Mouse (Mus musculus) lung, adult 2 months (tissue): Measurements from ENCODE around the gene Lamc3.

ENCODE experiments used
- CTCF ChIP-seq: fragments of 200-500 bp; IDR thresholded peaks from 2 replicates; pipeline ENCODE4 v1.5.1; 2011; ENCODE audit warnings: mild to moderate bottlenecking, low read length, control low read depth; ENCODE audit not compliant: insufficient read depth
- POLR2A ChIP-seq: fragments of 200-500 bp; IDR thresholded peaks from 2 replicates; pipeline ENCODE4 v1.6.1; 2011; ENCODE audit warnings: low read depth, mild to moderate bottlenecking, control low read depth, low read length, borderline replicate concordance; ENCODE audit errors: extremely low read depth

DNA sequence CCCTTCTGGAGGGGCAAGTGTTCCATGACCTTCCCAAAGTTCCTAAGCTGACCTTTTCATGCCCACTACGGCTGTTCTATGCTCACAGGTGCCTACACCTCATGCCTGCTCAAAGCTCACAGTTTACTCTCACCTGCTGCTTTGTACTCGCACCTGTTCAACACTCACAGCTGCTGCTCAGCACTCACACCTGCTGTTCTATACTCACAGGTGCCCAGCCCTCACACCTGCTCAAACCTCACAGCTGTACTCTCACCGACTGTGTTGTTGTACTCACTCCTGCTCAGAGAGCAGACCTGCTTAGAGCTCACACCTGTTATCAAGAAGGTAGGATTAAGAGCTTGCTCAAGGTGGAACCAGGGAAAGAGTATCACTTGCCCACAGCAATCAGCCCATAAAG, 16.4 kb upstream of the Lamc3 start:
- TF ChIP-seq POLR2A: no peak
- no peak for TF ChIP-seq CTCF
